Mouse (Mus musculus) hindbrain, embryonic 13.5 days (tissue): ENCODE measurements at regions not wholly inside any gene's neighbourhood (a gene's known extent, or its start where the extent isn't known, plus 50 kb on each side); places are given as distances from the start of the nearest gene placed in this dataset.

ENCODE experiments used
- ATAC-seq: fragments of 200-750 bp; cut with Nextera tagmentation; 2 replicates; pipeline ENCODE4 v1.8.0; 2017; ENCODE audit warnings: moderate TSS enrichment; ENCODE audit not compliant: low FRiP score
- H3K27ac ChIP-seq: fragments of 300-500 bp; sonication (generic); 2 replicates; pipeline ENCODE4 v1.5.1; 2015; ENCODE audit warnings: inconsistent platforms, mild to moderate bottlenecking, moderate library complexity
- H3K27me3 ChIP-seq: fragments of 300-500 bp; sonication (generic); 2 replicates; pipeline ENCODE4 v1.6.1; 2015; ENCODE audit warnings: mild to moderate bottlenecking, inconsistent platforms
- H3K36me3 ChIP-seq: fragments of 300-500 bp; sonication (generic); 2 replicates; pipeline ENCODE4 v1.6.1; 2015; ENCODE audit warnings: mild to moderate bottlenecking, inconsistent platforms
- H3K4me1 ChIP-seq: fragments of 300-500 bp; sonication (generic); replicated peaks from 2 replicates; pipeline ENCODE4 v1.6.1; 2015; ENCODE audit warnings: inconsistent platforms
- H3K4me2 ChIP-seq: fragments of 300-500 bp; sonication (generic); 2 replicates; pipeline ENCODE4 v1.6.1; 2015; ENCODE audit warnings: inconsistent platforms, mild to moderate bottlenecking, moderate library complexity
- H3K4me3 ChIP-seq: fragments of 300-500 bp; sonication (generic); 2 replicates; pipeline ENCODE4 v1.5.1; 2015; ENCODE audit warnings: mild to moderate bottlenecking, inconsistent platforms
- H3K9ac ChIP-seq: fragments of 300-500 bp; sonication (generic); 2 replicates; pipeline ENCODE4 v1.6.1; 2015; ENCODE audit warnings: mild to moderate bottlenecking, inconsistent platforms
- H3K9me3 ChIP-seq: fragments of 300-500 bp; sonication (generic); 2 replicates; pipeline ENCODE4 v1.6.1; 2016; ENCODE audit warnings: inconsistent platforms
- WGBS: fragments of 180-500 bp; shearing (Covaris S2); methylation state at CpG from one replicate; pipeline ENCODE4 v1.1.7; 2015; 5-methylcytosine and 5-hydroxymethylcytosine counted together

GRCm38 (mm10) chr3:109273074-109273801, 67.2 kb upstream of the Vav3 start:
- Histone ChIP-seq H3K27me3 (no peaks in the 10 kb centered on the region), H3K9ac (no peak overlapping the region), H3K4me3 (no peak overlapping the region), H3K27ac (peak overlapping the region; percentile 58), H3K4me2 (no peak overlapping the region), H3K36me3 (no peaks in the 10 kb centered on the region), H3K9me3 (no peaks in the 10 kb centered on the region), H3K4me1 (peaks cover 11% of the 10 kb centered on the region; the same call in 1 of the 2 replicates)
- ATAC-seq: peak; percentile 63; the same call in 1 of the 2 replicates
- 20% methylated on average over 5 of the region's 5 CpGs for WGBS

GRCm38 (mm10) chr3:109273802-109274155, 66.7 kb upstream of the Vav3 start:
- H3K27me3 ChIP-seq: no peaks in the 10 kb centered on the region
- H3K9me3 ChIP-seq: no peaks in the 10 kb centered on the region
- no peak overlapping the region for H3K4me2 ChIP-seq
- no peaks in the 10 kb centered on the region for H3K36me3 ChIP-seq
- 72% methylated on average over 4 of the region's 4 CpGs for WGBS
- H3K4me3 ChIP-seq: no peak overlapping the region
- peak overlapping the region; percentile 58; the same call in 1 of the 2 replicates for H3K27ac ChIP-seq
- peaks cover 11% of the 10 kb centered on the region; the same call in 1 of the 2 replicates for H3K4me1 ChIP-seq
- ATAC-seq: no peak
- H3K9ac ChIP-seq: no peak overlapping the region

- WGBS: 69% methylated on average over 1 of the region's 1 CpGs
- Histone ChIP-seq H3K4me2 (no peak overlapping the region), H3K36me3 (no peaks in the 10 kb centered on the region), H3K9ac (no peak overlapping the region), H3K9me3 (no peaks in the 10 kb centered on the region), H3K27me3 (no peaks in the 10 kb centered on the region), H3K4me3 (no peak overlapping the region), H3K4me1 (no peaks in the 10 kb centered on the region), H3K27ac (no peak overlapping the region)
- no peak for ATAC-seq
These were observed 61.4 kb upstream of the Vav3 start for GRCm38 (mm10) chr3:109279086-109279485.

GRCm38 (mm10) chr3:109286590-109286989, 53.9 kb upstream of the Vav3 start:
- H3K4me2 ChIP-seq: no peak overlapping the region
- H3K27me3 ChIP-seq: no peaks in the 10 kb centered on the region
- no peaks in the 10 kb centered on the region for H3K36me3 ChIP-seq
- H3K27ac ChIP-seq: no peak overlapping the region
- H3K9ac ChIP-seq: no peak overlapping the region
- H3K4me1 ChIP-seq: no peaks in the 10 kb centered on the region
- no peak overlapping the region for H3K4me3 ChIP-seq
- H3K9me3 ChIP-seq: no peaks in the 10 kb centered on the region
- no peak for ATAC-seq
- WGBS: 84% methylated on average over 1 of the region's 1 CpGs
